Mouse (Mus musculus): ENCODE results near the gene Nudt19. TPM values are rescaled to one million over a fixed set of nuclear protein-coding genes. Genes with fewer than 3 reads are reported as not detected.

Nudt19 gene
- total RNA-seq, 2 experiments from 2014 or later: 36.1 to 39.0 TPM

DNA sequence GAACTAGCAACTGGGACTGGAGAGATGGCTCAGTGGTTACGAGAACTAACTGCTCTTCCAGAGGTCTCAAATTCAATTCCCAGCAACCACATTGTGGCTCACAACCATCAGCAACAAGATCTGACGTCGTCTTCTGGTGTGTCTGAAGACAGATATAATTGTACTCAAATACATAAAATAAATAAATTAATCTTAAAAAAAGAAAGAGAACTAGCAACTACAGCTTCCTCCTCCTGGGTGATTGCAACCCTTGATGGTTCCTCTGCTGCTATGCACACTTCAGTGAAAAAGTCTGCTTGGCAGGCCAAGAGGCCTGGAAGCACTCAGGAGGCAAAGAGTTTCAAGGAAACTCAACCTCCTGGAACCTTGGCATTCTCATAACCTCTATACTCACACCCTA, 26.1 kb downstream of the Nudt19 start:
- intact Hi-C loops (cut with DNase I; ENCODE audit: low total_unique reads): no loop called here
- no peak for DNase-seq

DNA sequence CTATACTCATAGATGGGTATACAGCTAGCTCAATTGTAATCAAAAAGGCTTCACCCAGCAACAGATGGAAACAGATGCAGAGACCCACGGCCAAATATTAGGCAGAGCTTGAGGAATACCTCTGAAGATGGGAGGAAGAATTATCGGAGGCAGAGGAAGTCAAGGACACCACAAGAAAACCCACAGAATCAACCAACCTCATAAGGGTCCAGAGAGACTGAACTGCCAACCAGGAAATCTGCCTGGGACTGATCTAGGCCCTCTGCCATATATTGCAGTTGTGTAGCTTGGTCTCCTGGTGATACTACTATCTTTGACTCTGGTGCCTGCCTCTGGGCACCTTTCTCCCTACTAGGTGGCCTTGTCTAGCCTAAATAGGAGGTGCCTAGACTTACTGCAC, 29.3 kb downstream of the Nudt19 start:
- intact Hi-C loops (cut with DNase I; ENCODE audit: low total_unique reads): no loop called here
- DNase-seq: no peak

DNA sequence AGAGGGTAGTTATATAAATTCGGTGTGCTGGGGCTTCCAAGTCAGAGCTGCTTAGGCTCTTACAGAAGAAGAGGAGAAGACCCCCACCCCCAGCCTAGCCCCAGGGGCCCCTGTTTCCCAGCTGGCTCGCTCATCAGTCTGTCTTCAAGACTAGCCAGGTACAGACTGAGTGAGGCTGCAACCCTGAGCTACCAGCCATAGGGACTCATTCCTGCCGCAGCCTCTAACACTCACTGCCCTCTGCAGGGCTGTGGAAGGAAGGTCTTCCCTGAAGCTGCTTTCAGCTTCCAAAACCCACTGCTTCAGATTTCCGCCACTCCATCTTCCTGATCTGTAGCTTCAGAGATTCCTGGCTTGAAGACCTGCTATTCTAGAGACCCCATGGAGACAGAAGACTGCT, 54.1 kb downstream of the Nudt19 start:
- intact Hi-C loops (cut with DNase I; ENCODE audit: low total_unique reads): no loop called here
- no peak for DNase-seq

- no peak for DNase-seq
- intact Hi-C loops (cut with DNase I; ENCODE audit: low total_unique reads): no loop called here
These were observed 58.6 kb downstream of the Nudt19 start for GRCm38 (mm10) chr7:35497516-35497915.

Other genes starting within 250 kb of the Nudt19 start
- 1 to 10 TPM; 4.3 to 5.3 TPM for gene Gpatch1, start 237.9 kb downstream of the Nudt19 start, total RNA-seq (2021)
- gene Rhpn2, start 222.1 kb downstream of the Nudt19 start, total RNA-seq (2021): 1 to 10 TPM in 1 of 2 experiments, under 1 TPM in 1; 0.78 to 1.1 TPM
- 1 to 10 TPM; 1.3 to 1.5 TPM for gene Faap24, start 159.5 kb downstream of the Nudt19 start, total RNA-seq (2021)
- 1 to 10 TPM; 5.7 to 5.9 TPM for gene Cep89, start 159.3 kb downstream of the Nudt19 start, total RNA-seq (2021)
- not detected for gene Slc7a9, start 107.5 kb downstream of the Nudt19 start, total RNA-seq (2021)
- not detected for gene Tdrd12, start 18.6 kb downstream of the Nudt19 start, total RNA-seq (2021)
- gene Rgs9bp, start 29.3 kb upstream of the Nudt19 start, total RNA-seq (2021): under 1 TPM; 0.04 to 0.06 TPM
- 1 to 10 TPM; 9.6 to 9.7 TPM for gene Ankrd27, start 29.9 kb upstream of the Nudt19 start, total RNA-seq (2021)
- gene Pdcd5, start 91.2 kb upstream of the Nudt19 start, total RNA-seq (2021): 100 to 1,000 TPM; 109 to 122 TPM
- 1 to 10 TPM; 7.1 to 9.0 TPM for gene Dpy19l3, start 198.2 kb upstream of the Nudt19 start, total RNA-seq (2021)
- 10 to 100 TPM; 15.2 to 16.7 TPM for gene Zfp507, start 246.7 kb upstream of the Nudt19 start, total RNA-seq (2021)

Data from gastrocnemius, postnatal 14 days (tissue).